Mouse (Mus musculus) hindbrain, embryonic 11.5 days (tissue): ENCODE data around the gene Ppp1r1b. TPM values are rescaled to one million over a fixed set of nuclear protein-coding genes. Genes with fewer than 3 reads are reported as not detected.

Experiments used
- ATAC-seq: fragments of 200-750 bp; cut with Nextera tagmentation; 2 replicates; pipeline ENCODE4 v1.8.0; 2017; ENCODE audit warnings: mild to moderate bottlenecking, moderate TSS enrichment, moderate library complexity; ENCODE audit not compliant: low FRiP score
- DNase-seq: peaks from one replicate; pipeline ENCODE4 v3.0.0-alpha.2; 2015; ENCODE audit warnings: low spot score
- H3K27ac ChIP-seq: fragments of 300-500 bp; sonication (generic); 2 replicates; pipeline ENCODE4 v1.5.1; 2014; ENCODE audit warnings: mild to moderate bottlenecking, low read depth, low read length
- H3K27me3 ChIP-seq: fragments of 300-500 bp; sonication (generic); 2 replicates; pipeline ENCODE4 v1.6.1; 2014; ENCODE audit warnings: mild to moderate bottlenecking, low read length, moderate library complexity, mixed read lengths; ENCODE audit not compliant: control insufficient read depth, insufficient read depth
- H3K36me3 ChIP-seq: fragments of 300-500 bp; sonication (generic); 2 replicates; pipeline ENCODE4 v1.6.1; 2014; ENCODE audit warnings: mild to moderate bottlenecking, low read length, moderate library complexity, mixed read lengths; ENCODE audit not compliant: control insufficient read depth, insufficient read depth
- H3K4me1 ChIP-seq: fragments of 300-500 bp; sonication (generic); replicated peaks from 2 replicates; pipeline ENCODE4 v1.6.1; 2014; ENCODE audit warnings: low read length, mixed read lengths; ENCODE audit not compliant: control insufficient read depth, insufficient read depth
- H3K4me2 ChIP-seq: fragments of 300-500 bp; sonication (generic); replicated peaks from 2 replicates; pipeline ENCODE4 v1.6.1; 2014; ENCODE audit warnings: mild to moderate bottlenecking, low read depth, low read length
- H3K4me3 ChIP-seq: fragments of 300-500 bp; sonication (generic); 2 replicates; pipeline ENCODE4 v1.5.1; 2014; ENCODE audit warnings: low read depth, low read length
- H3K9ac ChIP-seq: fragments of 300-500 bp; sonication (generic); 2 replicates; pipeline ENCODE4 v1.6.1; 2014; ENCODE audit warnings: low read depth, low read length
- H3K9me3 ChIP-seq: fragments of 300-500 bp; sonication (generic); 2 replicates; pipeline ENCODE4 v1.6.1; 2016; ENCODE audit warnings: low read length; ENCODE audit not compliant: control insufficient read depth
- WGBS: fragments of 180-500 bp; shearing (Covaris S2); extraction: QIAGEN DNeasy Blood & Tissue Kit; methylation state at CpG from one replicate; pipeline ENCODE4 v1.1.7; 2014; 5-methylcytosine and 5-hydroxymethylcytosine counted together
- polyA plus RNA-seq: library from polyadenylated mRNA; unstranded; fragments of >200 nt; fragmentation: Nextera tagmentation; extraction: Ambion mirVana; gene quantifications from 2 replicates; pipeline ENCODE4 v1.2.1, GENCODE M21; 2014

Ppp1r1b gene
- 0.29 and 0.70 TPM in 2 replicates for polyA plus RNA-seq

DNA sequence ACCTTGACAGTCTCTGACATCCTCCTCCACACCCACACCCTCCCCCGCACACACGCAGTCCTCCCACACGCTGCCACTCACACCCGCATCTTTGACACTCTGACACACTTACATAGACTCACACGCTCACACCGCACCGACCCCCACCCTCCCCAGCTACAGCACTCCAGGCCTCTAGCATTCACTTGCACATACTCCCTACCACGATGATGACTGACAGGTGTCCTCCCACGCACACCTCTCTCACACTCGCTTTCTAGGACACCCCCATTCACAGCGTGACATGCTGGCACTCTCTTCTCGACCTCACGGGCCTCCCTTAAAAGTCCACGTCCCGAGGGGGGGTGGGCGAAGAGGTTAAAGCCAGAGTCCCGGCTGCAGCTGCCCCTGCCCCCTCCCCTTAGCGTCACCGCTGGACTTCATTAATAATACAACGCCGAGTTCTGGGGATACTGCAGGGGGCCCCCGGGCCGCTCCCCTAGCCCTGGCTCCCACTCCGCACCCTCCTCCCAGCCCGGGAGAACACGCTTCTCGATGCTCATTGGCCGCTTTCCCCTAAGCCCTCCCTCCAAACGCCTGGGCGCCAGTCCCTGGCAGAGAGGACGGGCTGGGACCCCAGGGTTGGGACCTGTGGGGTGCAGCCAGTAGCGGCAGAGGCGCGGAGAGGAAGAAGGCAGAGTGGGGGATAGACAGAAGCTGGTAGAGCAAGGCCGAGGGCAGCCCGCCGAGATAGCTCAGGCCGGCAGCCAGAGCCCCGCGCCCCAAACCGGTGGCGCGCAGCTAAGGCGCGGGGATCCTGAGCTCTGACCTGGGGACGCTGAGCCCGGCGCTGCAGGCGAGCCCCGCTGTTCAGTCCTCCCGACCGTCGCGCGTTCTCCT is at the start of gene Ppp1r1b:
Ppp1r1b (plus strand) TSS at position 322 of the 879 bp plus-strand sequence.
- Histone ChIP-seq H3K9ac (peak within 1 kb of the TSS; percentile 35), H3K4me2 (peak within 1 kb of the TSS; percentile 61), H3K4me1 (peaks cover 11% of the 10 kb centered on the region), H3K36me3 (no peaks in the 10 kb centered on the region), H3K4me3 (peak within 1 kb of the TSS; percentile 35), H3K27ac (no peak within 1 kb of the TSS), H3K9me3 (no peaks in the 10 kb centered on the region), H3K27me3 (peaks cover 79% of the 10 kb centered on the region)
- under 1% methylated on average over 55 of the region's 55 CpGs for WGBS
- DNase-seq, result peak; percentile 67
- peak; percentile 53; the same call in 1 of the 2 replicates for ATAC-seq

DNA sequence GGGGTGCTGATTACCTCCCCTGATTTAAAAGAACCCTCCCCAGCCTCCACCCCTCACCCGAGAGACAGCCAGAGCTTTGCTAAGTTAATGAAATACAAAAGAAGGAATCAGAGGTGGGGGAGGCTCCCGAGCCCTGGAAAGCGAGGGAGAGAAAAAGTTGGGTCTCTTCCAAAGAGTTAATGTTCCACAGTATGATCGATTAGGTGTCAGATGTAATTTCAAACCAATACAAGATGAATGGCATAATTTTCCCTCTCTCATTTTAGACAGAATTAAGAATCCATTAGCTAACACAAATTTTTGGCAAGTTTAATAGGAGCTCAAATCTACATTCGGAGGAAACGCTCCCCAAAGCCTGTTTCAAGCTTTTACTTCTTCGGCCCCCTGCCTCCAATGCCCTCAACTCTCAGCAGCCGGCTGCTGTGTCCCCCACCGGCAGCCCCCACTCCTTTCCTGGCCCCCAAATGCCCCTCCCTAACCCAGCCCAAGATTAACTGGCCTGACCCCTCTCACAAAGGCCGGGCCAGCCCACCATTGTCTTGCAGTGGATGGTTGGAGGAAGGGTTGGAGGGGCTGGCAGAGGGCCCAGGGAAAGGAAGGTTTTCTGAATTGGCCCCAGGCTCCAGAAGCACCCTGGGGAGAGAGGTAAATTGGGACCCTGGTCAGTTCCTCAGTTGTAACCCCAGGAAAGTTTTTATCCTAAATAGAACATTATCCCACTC is 49.6 kb upstream of the Ppp1r1b start:
- DNase-seq (peak; percentile 28), ATAC-seq (no peak)
- peaks cover 9% of the 10 kb centered on the region for H3K4me1 ChIP-seq
- no peak overlapping the region for H3K27ac ChIP-seq
- peaks cover 19% of the 10 kb centered on the region for H3K27me3 ChIP-seq
- no peak overlapping the region for H3K4me3 ChIP-seq
- no peaks in the 10 kb centered on the region for H3K9me3 ChIP-seq
- H3K9ac ChIP-seq, result no peak overlapping the region
- no peak overlapping the region for H3K4me2 ChIP-seq
- WGBS, result 12% methylated on average over 10 of the region's 10 CpGs
- H3K36me3 ChIP-seq, result no peaks in the 10 kb centered on the region

DNA sequence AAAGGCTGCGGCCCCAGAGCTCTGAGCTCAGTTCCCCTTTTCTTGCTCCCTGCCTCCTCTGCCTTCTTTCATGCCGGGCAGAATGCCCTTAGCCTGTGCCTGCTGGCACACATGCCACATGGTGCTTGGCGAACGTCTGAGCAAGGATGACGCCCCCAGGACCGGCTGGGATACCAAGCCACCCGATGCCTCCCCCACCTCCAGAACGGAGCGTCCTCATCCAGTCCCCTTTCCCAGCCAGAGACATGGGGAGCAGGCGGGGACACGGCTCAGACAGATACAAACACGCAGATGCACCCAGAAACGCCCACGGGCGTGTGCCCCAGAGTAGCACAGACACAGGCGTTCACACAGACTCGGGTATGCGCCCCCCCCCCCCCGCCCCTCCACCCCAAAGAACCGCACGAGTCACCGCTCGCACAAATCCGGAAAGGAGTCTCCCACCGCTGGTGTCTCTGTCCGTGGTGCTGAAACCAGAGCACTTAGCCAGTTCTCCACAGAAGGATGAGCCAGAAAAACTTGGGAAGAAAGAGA is 34.3 kb upstream of the Ppp1r1b start:
- H3K9ac ChIP-seq, result no peak overlapping the region
- no peak overlapping the region for H3K4me2 ChIP-seq
- ATAC-seq, result no peak
- no peaks in the 10 kb centered on the region for H3K36me3 ChIP-seq
- 1% methylated on average over 26 of the region's 26 CpGs for WGBS
- no peak overlapping the region for H3K4me3 ChIP-seq
- peak; percentile 77 for DNase-seq
- H3K27ac ChIP-seq, result no peak overlapping the region
- peaks cover 47% of the 10 kb centered on the region for H3K27me3 ChIP-seq
- no peaks in the 10 kb centered on the region for H3K9me3 ChIP-seq
- no peaks in the 10 kb centered on the region for H3K4me1 ChIP-seq

DNA sequence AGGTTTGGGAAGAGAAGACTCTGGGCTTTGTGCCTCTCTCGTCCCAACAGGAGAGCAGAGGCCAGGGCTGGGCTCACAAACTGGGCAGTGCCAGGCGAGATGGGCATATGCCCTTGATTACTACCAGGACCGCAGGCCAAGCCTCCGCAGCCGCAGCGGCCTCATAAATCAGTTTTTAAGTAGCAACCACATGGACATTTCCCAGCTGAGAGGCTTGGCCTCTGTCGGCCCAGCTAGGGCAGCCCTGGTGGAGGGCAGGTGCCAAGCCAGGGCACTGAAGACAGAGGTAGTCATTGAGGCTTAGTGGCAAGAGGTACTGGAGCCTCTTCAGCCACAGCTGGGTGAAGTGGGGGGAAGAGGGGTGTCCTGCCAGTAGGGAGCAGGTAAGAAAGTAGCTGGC is 30.7 kb upstream of the Ppp1r1b start:
- H3K9me3 ChIP-seq, result no peaks in the 10 kb centered on the region
- H3K4me2 ChIP-seq, result no peak overlapping the region
- 6% methylated on average over 7 of the region's 7 CpGs for WGBS
- no peaks in the 10 kb centered on the region for H3K4me1 ChIP-seq
- H3K9ac ChIP-seq, result no peak overlapping the region
- DNase-seq (no peak), ATAC-seq (no peak)
- H3K27me3 ChIP-seq, result peaks cover 81% of the 10 kb centered on the region
- no peak overlapping the region for H3K4me3 ChIP-seq
- H3K36me3 ChIP-seq, result no peaks in the 10 kb centered on the region
- H3K27ac ChIP-seq, result no peak overlapping the region

DNA sequence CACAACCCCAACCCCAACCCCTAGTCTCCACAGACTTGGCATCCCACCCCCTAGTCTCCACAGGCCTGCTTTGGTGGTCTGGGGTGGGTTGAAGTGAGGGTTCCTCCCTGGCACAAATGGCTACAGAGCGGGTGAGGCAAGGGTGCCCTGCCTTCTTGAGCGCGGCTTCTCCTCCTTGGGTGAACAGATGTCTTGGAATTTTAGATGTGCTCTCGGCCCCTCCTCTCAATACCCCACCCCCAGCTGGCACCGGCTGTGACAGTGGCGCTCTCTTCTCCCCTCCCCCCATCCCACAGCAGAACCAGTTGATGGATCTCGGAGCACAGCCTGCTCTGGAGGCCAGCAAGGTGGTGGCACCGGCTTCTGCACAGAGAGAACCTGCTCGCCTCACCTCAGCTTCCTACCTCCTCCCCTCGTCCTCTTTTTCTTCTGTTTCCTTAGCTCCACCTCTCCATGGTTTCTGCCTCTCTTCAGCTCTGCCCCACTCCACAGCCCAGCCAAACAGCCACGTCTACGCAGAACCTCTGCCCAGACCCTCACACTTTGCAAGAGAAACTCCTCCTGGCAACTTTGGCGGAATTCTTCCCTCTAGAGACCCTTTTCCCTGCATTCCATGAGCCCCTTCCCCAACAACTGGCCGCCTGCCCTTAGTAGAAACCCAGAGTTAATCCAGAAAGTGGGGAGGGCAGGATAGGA is 29.6 kb upstream of the Ppp1r1b start:
- H3K4me2 ChIP-seq, result no peak overlapping the region
- no peak overlapping the region for H3K9ac ChIP-seq
- WGBS, result 2% methylated on average over 14 of the region's 14 CpGs
- H3K27me3 ChIP-seq, result peaks cover 92% of the 10 kb centered on the region
- no peak for DNase-seq
- ATAC-seq, result no peak
- no peaks in the 10 kb centered on the region for H3K36me3 ChIP-seq
- no peaks in the 10 kb centered on the region for H3K4me1 ChIP-seq
- no peak overlapping the region for H3K4me3 ChIP-seq
- H3K9me3 ChIP-seq, result no peaks in the 10 kb centered on the region
- H3K27ac ChIP-seq, result no peak overlapping the region

DNA sequence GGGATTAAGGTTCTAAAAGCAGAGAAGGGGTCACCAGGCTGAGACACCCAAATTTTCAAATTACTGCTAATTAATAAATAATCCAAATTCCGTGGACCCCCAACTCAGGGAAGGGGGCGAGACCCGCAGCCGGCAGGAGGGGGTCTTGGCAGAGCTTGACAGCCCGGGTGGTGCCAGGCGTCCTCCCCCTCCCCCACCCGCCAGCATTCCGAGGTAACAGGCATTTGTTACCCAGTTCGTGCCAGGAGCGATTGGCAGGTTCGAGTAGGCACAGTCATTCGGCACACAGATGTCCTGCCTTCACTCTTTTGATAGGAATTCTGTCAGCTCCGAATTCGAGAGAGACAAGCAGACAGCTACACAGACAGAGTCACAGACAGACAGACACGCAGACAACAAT is 29.1 kb upstream of the Ppp1r1b start:
- ATAC-seq, result no peak
- H3K4me3 ChIP-seq, result no peak overlapping the region
- no peak overlapping the region for H3K4me2 ChIP-seq

DNA sequence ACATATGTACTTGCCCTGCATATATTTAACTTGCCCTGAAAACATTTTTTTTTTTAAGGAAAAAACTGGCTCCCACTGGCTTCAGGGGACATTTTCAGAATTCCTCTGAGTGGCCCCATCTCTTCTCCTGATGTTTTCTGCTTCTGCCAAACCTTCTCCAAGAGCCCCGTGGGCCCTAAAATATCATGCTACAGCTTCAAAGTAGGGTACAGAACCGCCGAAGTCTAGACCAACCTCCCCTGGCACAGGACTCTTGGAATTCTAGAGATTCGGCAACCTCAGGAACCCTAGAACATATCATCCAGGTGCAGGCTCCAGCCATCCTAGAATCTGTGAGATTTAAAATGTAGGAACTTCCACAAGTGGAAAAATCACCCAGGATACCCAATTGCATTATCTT is 28.7 kb upstream of the Ppp1r1b start:
- H3K27me3 ChIP-seq, result peaks cover 94% of the 10 kb centered on the region
- no peak for DNase-seq
- no peak for ATAC-seq
- H3K4me2 ChIP-seq, result no peak overlapping the region
- no peaks in the 10 kb centered on the region for H3K4me1 ChIP-seq
- H3K9me3 ChIP-seq, result no peaks in the 10 kb centered on the region
- no peak overlapping the region for H3K27ac ChIP-seq
- H3K9ac ChIP-seq, result no peak overlapping the region
- no peak overlapping the region for H3K4me3 ChIP-seq
- WGBS, result 7% methylated on average over 4 of the region's 4 CpGs
- no peaks in the 10 kb centered on the region for H3K36me3 ChIP-seq

More for the DNA sequence above, 29.1 kb upstream of the Ppp1r1b start:
- no peaks in the 10 kb centered on the region for H3K4me1 ChIP-seq
- H3K27ac ChIP-seq, result no peak overlapping the region
- H3K9ac ChIP-seq, result no peak overlapping the region
- H3K36me3 ChIP-seq, result no peaks in the 10 kb centered on the region
- H3K27me3 ChIP-seq, result peaks cover 93% of the 10 kb centered on the region
- H3K9me3 ChIP-seq, result no peaks in the 10 kb centered on the region
- no peak for DNase-seq
- WGBS, result 4% methylated on average over 15 of the region's 15 CpGs

DNA sequence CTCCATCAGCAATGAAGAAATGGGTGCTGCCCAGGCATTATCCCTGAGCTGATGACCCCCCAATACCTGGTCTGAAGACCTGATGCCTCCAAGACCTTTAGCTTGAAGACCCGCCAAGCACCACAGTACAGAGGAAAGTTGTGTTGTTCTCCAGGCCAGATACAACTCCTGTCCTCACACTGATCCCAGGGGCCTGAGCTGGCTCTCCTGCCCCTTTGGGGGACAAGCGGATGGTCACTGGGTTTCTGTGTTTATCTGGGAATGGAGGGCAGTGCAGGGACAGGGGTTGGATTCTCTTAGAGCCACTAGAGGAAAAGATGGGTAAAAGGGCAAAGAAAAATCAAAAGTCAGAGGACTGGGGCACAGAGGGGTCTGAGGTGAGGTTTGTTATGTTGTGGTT is 28.3 kb upstream of the Ppp1r1b start:
- Histone ChIP-seq H3K27me3 (peaks cover 96% of the 10 kb centered on the region), H3K4me3 (no peak overlapping the region), H3K9me3 (no peaks in the 10 kb centered on the region), H3K4me1 (no peaks in the 10 kb centered on the region), H3K36me3 (no peaks in the 10 kb centered on the region), H3K9ac (no peak overlapping the region), H3K27ac (no peak overlapping the region), H3K4me2 (no peak overlapping the region)
- 4% methylated on average over 2 of the region's 2 CpGs for WGBS
- no peak for DNase-seq
- no peak for ATAC-seq
